Mouse (Mus musculus) MEL (cell line): Measurements from ENCODE around the gene Gm28035. TPM values are rescaled to one million over a fixed set of nuclear protein-coding genes. Genes with fewer than 3 reads are reported as not detected.

ENCODE experiments used
- DNase-seq: peaks from one replicate; pipeline ENCODE4 v3.0.0; 2011; ENCODE audit warnings: low read depth, low spot score
- H3K27ac ChIP-seq: 2 replicates; pipeline ENCODE4 v1.5.1; 2012; ENCODE audit warnings: low read depth, mild to moderate bottlenecking, control low read depth, low read length, moderate library complexity; ENCODE audit not compliant: control insufficient read depth
- H3K27me3 ChIP-seq, 2 experiments: fragments of 150-350 bp in 1 of 2; sonication (generic) in 1 of 2; 2 replicates each; pipeline ENCODE4 v1.6.1; 2012; ENCODE audit warnings: low read length in 2 of 2, mild to moderate bottlenecking in 2 of 2, improper control_type of control experiment in 1 of 2, moderate library complexity in 1 of 2; ENCODE audit not compliant: insufficient read depth in 2 of 2, control insufficient read depth in 1 of 2
- H3K36me3 ChIP-seq, 2 experiments: 2 replicates each; pipeline ENCODE4 v1.6.1; 2012 to 2014; ENCODE audit warnings: low read length in 2 of 2, improper control_type of control experiment in 1 of 2, inconsistent platforms in 1 of 2, mild to moderate bottlenecking in 1 of 2; ENCODE audit not compliant: insufficient read depth in 2 of 2, control insufficient read depth in 1 of 2
- H3K4me1 ChIP-seq, 2 experiments: fragments of 150-350 bp in 1 of 2; sonication (generic) in 1 of 2; 2 replicates each; pipeline ENCODE4 v1.6.1; 2012; ENCODE audit warnings: low read length in 2 of 2, improper control_type of control experiment in 1 of 2, mild to moderate bottlenecking in 1 of 2; ENCODE audit not compliant: insufficient read depth in 2 of 2, control insufficient read depth in 1 of 2
- H3K4me3 ChIP-seq, 2 experiments: fragments of 150-350 bp in 1 of 2; sonication (generic) in 1 of 2; 2 replicates each; pipeline ENCODE4 v1.5.1; 2012; ENCODE audit warnings: low read depth in 2 of 2, low read length in 2 of 2, mild to moderate bottlenecking in 2 of 2, moderate library complexity in 2 of 2, control low read depth in 1 of 2, improper control_type of control experiment in 1 of 2; ENCODE audit not compliant: control insufficient read depth in 1 of 2, insufficient read depth in 1 of 2
- H3K79me2 ChIP-seq: 2 replicates; pipeline ENCODE4 v1.6.1; 2012; ENCODE audit warnings: mild to moderate bottlenecking, low read length, moderate library complexity; ENCODE audit not compliant: control insufficient read depth, poor library complexity, insufficient read depth
- H3K9ac ChIP-seq: 2 replicates; pipeline ENCODE4 v1.6.1; 2012; ENCODE audit warnings: low read depth, mild to moderate bottlenecking, control low read depth, low read length, moderate library complexity; ENCODE audit not compliant: control insufficient read depth, poor library complexity, severe bottlenecking
- H3K9me3 ChIP-seq: fragments of 150-350 bp; sonication (generic); replicated peaks from 2 replicates; pipeline ENCODE4 v1.6.1; 2012; ENCODE audit warnings: mild to moderate bottlenecking, low read length, improper control_type of control experiment, moderate library complexity; ENCODE audit not compliant: insufficient read depth
- CHD2 ChIP-seq: IDR thresholded peaks from 2 replicates; pipeline ENCODE4 v1.6.1; 2011; ENCODE audit warnings: low read length, improper control_type of control experiment
- ELF1 ChIP-seq: IDR thresholded peaks from 2 replicates; pipeline ENCODE4 v1.6.1; 2014; ENCODE audit warnings: low read depth, mild to moderate bottlenecking, inconsistent platforms, low read length, improper control_type of control experiment, moderate library complexity
- EP300 ChIP-seq, 2 experiments: IDR thresholded peaks; 2 replicates each; pipeline ENCODE4 v1.6.1; 2011; ENCODE audit warnings: improper control_type of control experiment in 2 of 2, low read length in 2 of 2, low read depth in 1 of 2, mild to moderate bottlenecking in 1 of 2
- JUND ChIP-seq: IDR thresholded peaks from 2 replicates; pipeline ENCODE4 v1.6.1; 2011; ENCODE audit warnings: low read depth, mild to moderate bottlenecking, improper control_type of control experiment, low read length
- KAT2A ChIP-seq: conservative IDR thresholded peaks from 2 replicates; pipeline ENCODE4 v1.6.1; 2012; ENCODE audit warnings: low read depth, low read length, improper control_type of control experiment, inconsistent platforms
- MAFK ChIP-seq: IDR thresholded peaks from 2 replicates; pipeline ENCODE4 v1.6.1; 2011; ENCODE audit warnings: low read depth, mild to moderate bottlenecking, low read length, improper control_type of control experiment, borderline replicate concordance
- MAX ChIP-seq: IDR thresholded peaks from 2 replicates; pipeline ENCODE4 v1.6.1; 2011; ENCODE audit warnings: low read length, improper control_type of control experiment
- MYB ChIP-seq: IDR thresholded peaks from 2 replicates; pipeline ENCODE4 v1.6.1; 2011; ENCODE audit warnings: mild to moderate bottlenecking, low read depth, low read length, improper control_type of control experiment
- MYC ChIP-seq: IDR thresholded peaks from 2 replicates; pipeline ENCODE4 v1.6.1; 2011; ENCODE audit warnings: low read depth, mild to moderate bottlenecking, low read length, improper control_type of control experiment, moderate library complexity
- NELFE ChIP-seq: IDR thresholded peaks from 2 replicates; pipeline ENCODE4 v1.6.1; 2011; ENCODE audit warnings: low read depth, low read length, improper control_type of control experiment
- NRF1 ChIP-seq: IDR thresholded peaks from 2 replicates; pipeline ENCODE4 v1.6.1; 2014; ENCODE audit warnings: low read depth, mild to moderate bottlenecking, inconsistent platforms, low read length, improper control_type of control experiment, moderate library complexity; ENCODE audit not compliant: poor library complexity, insufficient read depth, severe bottlenecking
- POLR2A ChIP-seq, 2 experiments: IDR thresholded peaks; 2 replicates each; pipeline ENCODE4 v1.6.1; 2011 to 2012; ENCODE audit warnings: low read length in 2 of 2, mild to moderate bottlenecking in 2 of 2, control low read depth in 1 of 2, improper control_type of control experiment in 1 of 2, low read depth in 1 of 2, moderate library complexity in 1 of 2; ENCODE audit not compliant: control insufficient read depth in 1 of 2, insufficient read depth in 1 of 2, poor library complexity in 1 of 2
- POLR2AphosphoS5 ChIP-seq: IDR thresholded peaks from 2 replicates; pipeline ENCODE4 v1.6.1; 2012; ENCODE audit warnings: low read depth, borderline replicate concordance, mild to moderate bottlenecking, inconsistent platforms, low read length, moderate library complexity, mixed read lengths
- RAD21 ChIP-seq: IDR thresholded peaks from 2 replicates; pipeline ENCODE4 v1.6.1; 2011; ENCODE audit warnings: mild to moderate bottlenecking, low read depth, low read length, improper control_type of control experiment
- SMC3 ChIP-seq: IDR thresholded peaks from 2 replicates; pipeline ENCODE4 v1.6.1; 2011; ENCODE audit warnings: low read depth, low read length, improper control_type of control experiment
- TCF12 ChIP-seq: IDR thresholded peaks from 2 replicates; pipeline ENCODE4 v1.6.1; 2014; ENCODE audit warnings: low read depth, mild to moderate bottlenecking, inconsistent platforms, low read length, improper control_type of control experiment, moderate library complexity
- USF1 ChIP-seq: IDR thresholded peaks from 2 replicates; pipeline ENCODE4 v1.6.1; 2014; ENCODE audit warnings: low read depth, mild to moderate bottlenecking, inconsistent platforms, low read length, improper control_type of control experiment, moderate library complexity
- USF2 ChIP-seq, 2 experiments: IDR thresholded peaks; 2 replicates each; pipeline ENCODE4 v1.6.1; 2011 to 2012; ENCODE audit warnings: improper control_type of control experiment in 2 of 2, low read length in 2 of 2, borderline replicate concordance in 1 of 2, inconsistent platforms in 1 of 2, low read depth in 1 of 2, mild to moderate bottlenecking in 1 of 2; ENCODE audit not compliant: insufficient read depth in 1 of 2
- ZNF384 ChIP-seq: IDR thresholded peaks from 2 replicates; pipeline ENCODE4 v1.6.1; 2012; ENCODE audit warnings: low read depth, mild to moderate bottlenecking, inconsistent platforms, low read length, improper control_type of control experiment
- polyA plus RNA-seq, 2 experiments: library from polyadenylated mRNA; stranded (reverse) in 1 of 2; unstranded in 1 of 2; fragments of >175 nt in 1 of 2; fragments of >200 nt in 1 of 2; gene quantifications; 2 replicates each; pipeline versions ENCODE4 v1.2.1 to v1.2.4; 2012; ENCODE audit warnings: low replicate concordance in 2 of 2, low read depth in 1 of 2; ENCODE audit not compliant: insufficient read length in 2 of 2, insufficient read depth in 1 of 2, missing spikeins in 1 of 2
- total RNA-seq: library from RNA; depleted of rRNA; stranded (reverse); fragments of 300-350 nt; gene quantifications from 2 replicates; pipeline ENCODE4 v1.2.3, GENCODE M21; 2012

The Gm28035 gene
- total and polyA plus RNA-seq, 3 experiments, result 0.26 TPM; not detected in 2

- H3K9me3 ChIP-seq, result no peaks in the 10 kb centered on the region
- no peaks in the 10 kb centered on the region for H3K27me3 ChIP-seq
- peaks cover 3 to 9% of the 10 kb centered on the region in 2 experiments for H3K36me3 ChIP-seq
- no peak for TF ChIP-seq USF1
- TF ChIP-seq ELF1, result 0 out of 2 replicates have a peak, but pooled peaks have one; percentile 26
- H3K27ac ChIP-seq, result 0 out of 2 replicates have a peak overlapping the region, but pooled peaks have one; percentile 6
- H3K4me1 ChIP-seq, result peaks cover 5 to 8% of the 10 kb centered on the region in 2 experiments
- peak; percentile 67 for DNase-seq
- no peaks in the 10 kb centered on the region for H3K79me2 ChIP-seq
- H3K9ac ChIP-seq, result no peak overlapping the region
- H3K4me3 ChIP-seq, result no peak overlapping the region
These were observed 11.2 kb downstream of the Gm28035 start for GRCm38 (mm10) chr2:30251417-30252104.

DNA sequence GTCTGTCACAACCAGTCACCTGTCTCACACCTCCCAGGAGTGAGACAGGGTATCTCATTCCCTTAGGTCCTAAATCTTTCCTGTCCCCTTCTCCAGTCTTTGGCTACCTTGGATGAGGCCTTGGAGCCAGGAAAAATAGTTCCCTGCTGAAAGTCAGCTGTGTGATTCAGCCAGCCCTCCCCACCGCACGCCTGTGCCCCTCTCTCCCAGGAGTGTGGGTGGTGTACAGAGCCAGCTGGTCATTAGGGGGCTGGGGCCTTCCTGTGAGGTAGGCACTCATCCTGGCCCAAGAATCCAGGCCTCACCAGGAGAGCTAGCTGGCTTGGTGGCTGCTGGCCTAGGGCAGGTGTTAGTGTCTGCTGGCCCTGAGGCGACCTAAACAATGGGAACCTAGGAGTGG lies 12.2 kb downstream of the Gm28035 start:
- Histone ChIP-seq H3K9me3 (no peaks in the 10 kb centered on the region), H3K27ac (no peak overlapping the region), H3K27me3 (no peaks in the 10 kb centered on the region), H3K4me1 (peaks cover 5 to 8% of the 10 kb centered on the region in 2 experiments), H3K4me3 (no peak overlapping the region), H3K9ac (no peak overlapping the region), H3K36me3 (peaks cover 3 to 9% of the 10 kb centered on the region in 2 experiments), H3K79me2 (no peaks in the 10 kb centered on the region)
- no peak for DNase-seq
- TF ChIP-seq JUND (no peak), RAD21 (no peak), NRF1 (no peak), NELFE (no peak), CHD2 (no peak), ZNF384 (no peak), MYB (no peak), MAX (no peak), TCF12 (no peak), MAFK (no peak), POLR2AphosphoS5 (no peak), SMC3 (no peak), USF2 (IDR thresholded peaks at IDR 0.05; ENCODE audit: borderline replicate concordance in 1 of 2, insufficient read depth in 1 of 2, low read depth in 1 of 2, low read length in 2 of 2) (no peak), EP300 (IDR thresholded peaks at IDR 0.05; ENCODE audit: low read depth in 1 of 2, low read length in 2 of 2) (no peak), MYC (no peak), ELF1 (no peak), KAT2A (no peak), POLR2A (IDR thresholded peaks at IDR 0.05; ENCODE audit: control insufficient read depth in 1 of 2, insufficient read depth in 1 of 2, low read depth in 1 of 2, low read length in 2 of 2, poor library complexity in 1 of 2) (no peak)
